Mouse (Mus musculus) small intestine, adult 2 months (tissue): ENCODE data around the gene Srms.

Experiments
- CTCF ChIP-seq: fragments of 200-500 bp; IDR thresholded peaks from 2 replicates; pipeline ENCODE4 v1.5.1; 2012; ENCODE audit warnings: low read depth, mild to moderate bottlenecking, control low read depth, inconsistent platforms, low read length, moderate library complexity, mixed read lengths; ENCODE audit not compliant: insufficient replicate concordance, insufficient read length; ENCODE audit errors: extremely low read depth
- POLR2A ChIP-seq: fragments of 200-500 bp; IDR thresholded peaks from 2 replicates; pipeline ENCODE4 v1.6.1; 2012; ENCODE audit warnings: low read depth, mild to moderate bottlenecking, control low read depth, inconsistent platforms, low read length, moderate library complexity

- TF ChIP-seq POLR2A (no peak), CTCF (no peak)
These were observed 26.3 kb upstream of the Srms start for GRCm38 (mm10) chr2:181239261-181239660.
